Mouse (Mus musculus) C2C12 (cell line): Measurements from ENCODE around the gene 1700113H08Rik.

Experiments
- CEBPB ChIP-seq: IDR thresholded peaks from one replicate; pipeline ENCODE4 v1.6.1; 2011; ENCODE audit warnings: low read depth, mild to moderate bottlenecking, control low read depth, moderate library complexity
- CTCF ChIP-seq: IDR thresholded peaks from one replicate; pipeline ENCODE4 v1.5.1; 2011; ENCODE audit not compliant: control insufficient read depth, insufficient read depth, insufficient read length
- MAX ChIP-seq: IDR thresholded peaks from one replicate; pipeline ENCODE4 v1.6.1; 2011; ENCODE audit warnings: mild to moderate bottlenecking, control low read depth
- MYOD1 ChIP-seq: IDR thresholded peaks from one replicate; pipeline ENCODE4 v1.6.1; 2011; ENCODE audit warnings: low read depth; ENCODE audit not compliant: control insufficient read depth, insufficient read length
- MYOG ChIP-seq: IDR thresholded peaks from one replicate; pipeline ENCODE4 v1.6.1; 2011; ENCODE audit not compliant: control insufficient read depth, insufficient read length; ENCODE audit errors: extremely low read depth
- USF1 ChIP-seq: IDR thresholded peaks from one replicate; pipeline ENCODE4 v1.6.1; 2011; ENCODE audit warnings: low read depth, mild to moderate bottlenecking, control low read depth, moderate library complexity

DNA sequence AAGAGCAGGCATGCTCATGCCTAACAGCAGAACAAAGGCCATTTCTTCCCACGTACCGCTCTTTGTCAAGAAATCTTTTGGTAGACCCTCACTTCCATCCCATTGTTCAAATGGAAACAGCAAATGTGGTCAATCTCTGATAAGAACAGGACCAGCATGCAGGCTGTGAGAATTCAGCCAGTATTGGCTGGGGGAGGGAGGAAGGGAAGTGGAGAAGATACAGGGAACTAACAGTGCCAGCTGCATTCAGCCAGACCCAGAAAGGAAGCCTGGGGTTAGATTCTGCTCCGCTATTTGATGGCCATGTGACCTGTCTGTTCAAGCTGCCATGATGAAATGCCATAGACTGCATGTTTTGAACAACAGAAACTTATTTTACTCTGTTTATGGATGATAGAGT lies 18.0 kb upstream of the 1700113H08Rik start:
- no peak for TF ChIP-seq CTCF
- TF ChIP-seq USF1, result no peak
- no peak for TF ChIP-seq MYOG
- TF ChIP-seq MAX, result no peak
- TF ChIP-seq MYOD1, result no peak
- TF ChIP-seq CEBPB, result no peak
